Mouse (Mus musculus) CH12.LX (cell line): ENCODE results near the gene Mrpl58.
A peak's percentile ranks its signal among the peaks of the same experiment; 100 is the strongest.

ENCODE experiments used
- CHD2 ChIP-seq: IDR thresholded peaks from 2 replicates; pipeline ENCODE4 v1.6.1; 2011; ENCODE audit warnings: low read length, improper control_type of control experiment
- CTCF ChIP-seq, 2 experiments: IDR thresholded peaks in 1 of 2; conservative IDR thresholded peaks in 1 of 2; 2 replicates each; pipeline ENCODE4 v1.5.1; 2011 to 2012; ENCODE audit warnings: low read depth in 2 of 2, low read length in 2 of 2, improper control_type of control experiment in 1 of 2, inconsistent platforms in 1 of 2, mild to moderate bottlenecking in 1 of 2, moderate library complexity in 1 of 2
- E2F4 ChIP-seq: IDR thresholded peaks from 2 replicates; pipeline ENCODE4 v1.6.1; 2011; ENCODE audit warnings: low read depth, low read length, improper control_type of control experiment; ENCODE audit not compliant: insufficient replicate concordance
- MAX ChIP-seq: IDR thresholded peaks from 2 replicates; pipeline ENCODE4 v1.6.1; 2011; ENCODE audit warnings: low read length, improper control_type of control experiment
- POLR2AphosphoS2 ChIP-seq: IDR thresholded peaks from 2 replicates; pipeline ENCODE4 v1.6.1; 2011; ENCODE audit warnings: low read depth, low read length, improper control_type of control experiment
- SIN3A ChIP-seq: IDR thresholded peaks from 2 replicates; pipeline ENCODE4 v1.6.1; 2012; ENCODE audit warnings: low read length, improper control_type of control experiment, inconsistent platforms
- TBP ChIP-seq: conservative IDR thresholded peaks from 2 replicates; pipeline ENCODE4 v1.6.1; 2011; ENCODE audit warnings: low read depth, low read length, improper control_type of control experiment

DNA sequence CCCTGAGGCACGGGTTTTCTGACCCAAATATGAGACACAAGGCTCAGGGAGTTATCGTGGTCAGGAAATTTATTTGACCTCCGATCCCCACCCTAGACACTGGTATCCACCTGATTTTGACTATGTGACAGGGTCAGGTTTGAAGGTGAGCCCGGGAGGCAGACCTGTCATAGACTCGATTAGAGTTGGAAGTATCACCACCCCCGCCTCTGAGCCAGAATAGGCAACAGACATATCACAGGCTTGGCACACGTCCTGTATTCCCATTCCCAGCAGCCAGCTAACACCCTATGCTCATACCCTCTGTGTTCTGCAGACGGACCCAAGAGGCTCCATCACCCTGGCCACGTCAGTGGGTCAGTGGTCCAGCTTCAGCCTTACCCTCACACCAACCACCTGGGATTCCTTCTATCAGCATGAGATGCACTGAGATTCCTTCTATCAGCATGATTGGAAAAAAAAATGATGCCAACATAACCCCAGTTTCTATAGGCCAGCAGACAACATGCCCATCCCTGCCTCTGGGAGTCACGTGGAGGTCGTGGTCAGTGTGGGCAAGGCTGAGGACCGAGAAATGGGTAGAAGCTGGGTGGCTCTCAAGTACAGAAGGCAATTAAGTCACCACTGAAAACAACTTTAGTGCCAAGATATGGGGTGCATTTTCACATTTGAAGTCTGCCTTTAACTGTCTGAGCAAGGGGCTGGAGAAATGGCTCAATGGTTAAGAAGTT lies 28.7 kb upstream of the Mrpl58 start:
- no peak for TF ChIP-seq TBP
- no peak for TF ChIP-seq MAX
- peak; percentile 11; the same call in 1 of the 2 replicates for TF ChIP-seq SIN3A
- no peak for TF ChIP-seq E2F4
- no peak for TF ChIP-seq CTCF (conservative IDR thresholded peaks at IDR 0.05 in 1 of 2, IDR thresholded peaks at IDR 0.05 in 1 of 2; ENCODE audit: low read depth in 2 of 2, low read length in 2 of 2)
- no peak for TF ChIP-seq POLR2AphosphoS2
- no peak for TF ChIP-seq CHD2
